26 mouse cellular contexts compared by ENCODE assay signal in genomic region chr12:15051387-15051786, GRCm38 (mm10).
"Had no signal": no experiment of that assay in that cellular context is flagged by ENCODE, and none has a peak within 500 bp of the region (broad histone marks: within the 10 kb centered on the region; RNA-seq: fewer than 3 reads in every experiment).

No protein-coding gene starts in this region.

- H3K36me3 ChIP-seq: embryonic facial prominence, embryonic 10.5 days; embryonic facial prominence, embryonic 12.5 days; embryonic facial prominence, embryonic 13.5 days; embryonic facial prominence, embryonic 15.5 days; forebrain, embryonic 10.5 days; forebrain, embryonic 12.5 days; forebrain, embryonic 15.5 days; heart, embryonic 10.5 days had no signal

- H3K27ac ChIP-seq: embryonic facial prominence, embryonic 10.5 days; embryonic facial prominence, embryonic 12.5 days; embryonic facial prominence, embryonic 13.5 days; embryonic facial prominence, embryonic 15.5 days; forebrain, embryonic 10.5 days; forebrain, embryonic 12.5 days; forebrain, embryonic 13.5 days; forebrain, embryonic 15.5 days; gastrocnemius, adult 2 months; heart, adult 2 months; heart, embryonic 10.5 days had no signal

- H3K4me2 ChIP-seq: embryonic facial prominence, embryonic 12.5 days; embryonic facial prominence, embryonic 13.5 days; embryonic facial prominence, embryonic 15.5 days; forebrain, embryonic 12.5 days; forebrain, embryonic 13.5 days; forebrain, embryonic 15.5 days had no signal

- DNase-seq: cerebellum, adult 8-10 months; cerebellum, adult 9-10 months; cerebellum, adult 9-11 months; cerebellum, postnatal 10 days; cerebellum, postnatal 25 days; cerebellum, postnatal 36 days; embryo, embryonic 11 days; gastrocnemius, adult 2 months; gastrocnemius, postnatal 10 days; gastrocnemius, postnatal 14 days; gastrocnemius, postnatal 25 days; gastrocnemius, postnatal 36 days; heart, adult 11 months; heart, adult 18-20 months; heart, adult 2 months had no signal

- H3K9ac ChIP-seq: embryonic facial prominence, embryonic 12.5 days; embryonic facial prominence, embryonic 13.5 days; embryonic facial prominence, embryonic 15.5 days; forebrain, embryonic 12.5 days; forebrain, embryonic 13.5 days; forebrain, embryonic 15.5 days had no signal

- H3K27me3 ChIP-seq: embryonic facial prominence, embryonic 12.5 days; embryonic facial prominence, embryonic 13.5 days; embryonic facial prominence, embryonic 15.5 days; forebrain, embryonic 12.5 days; forebrain, embryonic 13.5 days; forebrain, embryonic 15.5 days had no signal

- ATAC-seq: forebrain, embryonic 13.5 days; forebrain, embryonic 15.5 days; forebrain, embryonic 16.5 days had no signal

- H3K9me3 ChIP-seq: embryonic facial prominence, embryonic 10.5 days; embryonic facial prominence, embryonic 12.5 days; embryonic facial prominence, embryonic 13.5 days; embryonic facial prominence, embryonic 15.5 days; forebrain, embryonic 10.5 days; forebrain, embryonic 12.5 days; forebrain, embryonic 13.5 days; forebrain, embryonic 15.5 days; heart, embryonic 10.5 days had no signal

- H3K4me1 ChIP-seq: embryonic facial prominence, embryonic 10.5 days; embryonic facial prominence, embryonic 12.5 days; embryonic facial prominence, embryonic 13.5 days; embryonic facial prominence, embryonic 15.5 days; forebrain, embryonic 10.5 days; forebrain, embryonic 12.5 days; forebrain, embryonic 13.5 days; forebrain, embryonic 15.5 days; heart, embryonic 10.5 days had no signal

- H3K4me3 ChIP-seq: embryonic facial prominence, embryonic 10.5 days; embryonic facial prominence, embryonic 12.5 days; embryonic facial prominence, embryonic 13.5 days; embryonic facial prominence, embryonic 15.5 days; erythroblast, embryonic 14.5 days; forebrain, embryonic 10.5 days; forebrain, embryonic 12.5 days; forebrain, embryonic 13.5 days; forebrain, embryonic 15.5 days; gastrocnemius, adult 2 months; heart, adult 2 months; heart, embryonic 10.5 days had no signal
